Mouse (Mus musculus) 416B (cell line): ENCODE measurements at regions not wholly inside any gene's neighbourhood (a gene's known extent, or its start where the extent isn't known, plus 50 kb on each side); places are given as distances from the start of the nearest gene placed in this dataset.
"Not testable (repeated sequence)": the region's sequence is repeated elsewhere in the genome, so short reads cannot be mapped to it uniquely, and the experiment has no call there.

Experiments used
- DNase-seq: peaks from one replicate; pipeline ENCODE4 v3.0.0; 2011; ENCODE audit warnings: low read depth

DNA sequence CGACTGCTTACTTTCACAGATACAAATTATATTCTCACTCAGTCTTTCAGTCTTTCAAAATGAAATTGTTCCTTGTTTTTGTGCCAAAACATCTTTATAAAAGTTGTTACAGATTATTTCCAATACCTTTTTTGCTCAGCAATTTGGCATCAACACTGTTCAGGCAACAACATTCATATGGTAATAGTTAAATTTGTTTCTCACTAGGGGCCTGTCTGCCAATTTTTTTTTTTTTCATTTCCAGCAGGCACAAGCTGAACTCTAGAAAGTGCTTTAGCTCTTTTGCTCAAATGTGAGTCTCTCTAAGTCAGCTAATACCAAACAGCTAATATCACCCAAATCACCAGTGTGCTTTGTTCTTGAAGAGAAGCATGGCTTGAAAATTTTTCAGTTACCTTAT is 199.4 kb downstream of the Antxr2 start:
- DNase-seq = no peak

DNA sequence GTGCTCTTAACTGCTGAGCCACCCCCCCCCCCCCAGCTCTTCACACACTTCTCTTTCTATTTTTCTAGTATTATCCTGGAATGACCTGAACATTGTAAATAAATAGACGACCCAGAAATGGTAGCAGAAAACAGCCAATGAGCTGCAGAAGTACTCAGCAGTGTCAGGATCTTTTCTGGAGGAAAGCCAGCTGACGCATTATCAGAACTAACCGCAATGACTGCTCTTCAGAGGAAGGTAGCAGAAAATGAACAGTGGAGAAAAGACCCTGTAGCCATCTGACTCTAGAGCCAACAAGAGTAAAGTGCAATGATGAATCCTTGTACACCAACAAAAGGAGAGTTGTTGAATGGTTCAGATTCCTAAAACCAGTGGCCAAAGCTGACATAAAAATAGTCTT is 213.4 kb downstream of the Antxr2 start:
- DNase-seq = no peak

DNA sequence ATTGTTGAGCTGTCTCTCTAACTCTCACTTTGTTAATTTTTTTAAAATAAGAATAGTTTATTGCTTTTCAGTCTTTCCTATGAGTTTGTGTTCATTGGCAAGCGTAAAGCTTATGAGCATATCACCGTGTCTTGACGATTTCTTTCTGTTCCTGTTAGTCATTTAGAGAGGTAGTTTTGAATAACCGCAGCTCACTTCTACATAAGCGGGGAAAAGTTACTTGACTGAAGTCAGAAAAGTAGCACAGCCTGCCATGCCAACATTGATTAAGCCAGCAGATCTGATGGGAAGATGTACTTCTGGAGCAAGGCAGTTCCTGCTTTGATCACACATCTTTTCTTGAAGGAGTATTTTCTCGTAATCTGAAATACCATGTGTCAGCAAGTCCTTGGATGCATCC is 215.5 kb downstream of the Antxr2 start:
- DNase-seq = no peak

DNA sequence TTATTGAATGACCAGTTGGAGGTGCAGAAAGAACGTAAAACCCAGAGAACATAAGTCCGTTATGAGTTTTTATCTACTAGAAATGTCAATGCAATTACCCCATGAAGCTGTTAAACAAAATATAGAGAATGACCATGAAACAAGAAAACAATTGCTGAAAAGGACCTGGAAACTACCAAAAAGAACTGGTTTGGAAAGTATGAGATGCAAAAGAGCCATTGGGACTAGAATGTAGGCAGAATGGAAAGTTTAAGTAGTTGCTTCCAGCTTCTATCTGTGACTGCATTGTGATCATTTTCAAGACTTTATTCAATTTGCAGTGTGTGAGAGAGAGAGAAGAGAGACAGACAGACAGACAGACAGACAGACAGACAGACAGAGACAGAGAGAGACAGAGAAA is 216.1 kb downstream of the Antxr2 start:
- no peak for DNase-seq

DNA sequence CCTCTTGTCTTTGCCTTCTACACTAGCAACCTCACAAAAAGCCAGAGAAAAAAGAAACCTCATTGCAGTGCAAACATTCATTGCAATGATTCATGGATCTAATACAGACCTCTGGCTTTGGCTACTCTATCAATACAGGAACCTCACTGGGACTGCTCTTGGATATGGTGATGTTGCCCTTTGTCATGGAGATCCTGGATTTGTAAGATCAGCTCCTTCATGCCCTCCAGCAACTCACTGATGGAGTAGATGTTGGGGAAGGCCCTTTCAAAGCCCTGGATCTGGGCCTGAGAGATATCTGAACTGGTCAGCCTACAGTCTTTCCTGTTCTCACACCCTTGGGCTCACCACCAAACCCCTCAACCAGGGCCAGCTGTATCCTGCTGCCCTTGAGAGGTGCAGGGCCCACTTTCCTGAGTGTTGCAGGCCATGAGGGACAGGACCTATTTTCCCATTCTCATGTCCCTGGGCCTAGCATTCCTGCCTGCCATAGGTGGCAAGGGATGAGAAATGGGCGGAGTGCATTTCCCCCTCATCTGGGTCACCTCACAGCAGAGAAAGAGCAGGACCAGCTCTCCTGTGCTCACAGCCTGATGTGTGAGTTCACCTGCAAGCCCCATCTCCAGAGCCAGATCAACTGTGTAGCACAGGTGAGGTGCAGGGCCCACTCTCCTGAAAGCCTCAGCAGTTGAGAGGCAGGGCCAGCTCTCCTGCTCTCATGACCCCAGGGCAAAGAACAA is 218.1 kb downstream of the Antxr2 start:
- peak; percentile 78 for DNase-seq

DNA sequence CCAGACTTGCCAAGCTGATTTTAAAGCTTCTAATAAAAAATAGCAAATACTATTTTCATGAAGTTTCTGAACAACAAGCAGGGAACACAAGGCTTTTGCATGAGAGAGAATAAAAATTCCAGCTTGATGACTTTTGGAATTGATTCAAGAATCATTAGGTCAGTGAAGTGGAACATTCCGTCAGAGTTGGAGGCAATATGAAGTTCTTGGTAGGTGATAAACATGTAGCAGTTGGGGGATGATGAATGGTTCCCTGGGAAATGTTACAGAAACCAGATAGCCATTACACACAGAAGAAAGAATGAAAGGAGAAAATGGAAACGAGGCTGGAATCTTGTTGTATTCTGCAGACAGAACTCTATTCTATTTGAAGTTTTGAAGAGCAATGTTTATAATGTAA is 221.8 kb downstream of the Antxr2 start:
- DNase-seq = no peak

DNA sequence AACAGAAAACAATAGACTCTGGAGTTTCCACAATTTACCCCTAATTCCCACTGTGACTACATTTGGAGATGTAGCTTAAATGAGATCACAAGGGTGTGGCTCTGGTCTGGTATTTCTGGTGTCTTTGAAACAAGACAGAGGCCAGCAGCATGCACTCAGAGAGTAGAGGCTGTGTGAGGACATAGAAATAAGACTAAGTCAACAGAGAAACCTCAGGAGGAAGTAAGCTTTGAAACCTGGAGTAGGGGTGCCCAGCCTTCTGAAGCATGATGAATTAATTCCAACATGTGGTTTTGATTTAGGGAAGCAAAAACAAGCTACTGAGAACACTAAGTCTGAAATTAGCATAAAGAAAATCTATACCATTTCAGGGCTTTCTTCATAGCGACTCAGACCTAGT is 223.7 kb downstream of the Antxr2 start:
- peak; percentile 73 for DNase-seq

DNA sequence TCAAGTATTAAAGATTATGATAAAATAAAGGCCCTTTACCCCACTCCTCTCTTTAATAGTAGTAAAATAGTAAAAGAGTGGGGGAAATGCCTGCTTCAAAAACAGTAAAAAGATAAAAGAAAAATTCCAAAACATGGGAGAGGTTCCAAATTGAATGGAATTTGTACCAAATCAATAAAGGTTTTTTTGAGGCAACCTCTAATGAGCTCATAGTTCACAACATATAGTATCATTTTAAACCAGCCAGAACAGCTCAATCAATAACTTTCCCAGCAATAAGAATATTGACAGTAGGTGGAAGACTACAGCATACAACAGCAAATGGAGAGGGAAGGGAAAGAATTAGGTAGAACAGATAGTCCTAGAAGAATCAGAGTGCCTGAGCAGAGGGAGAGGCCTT is 224.1 kb downstream of the Antxr2 start:
- DNase-seq = no peak

DNA sequence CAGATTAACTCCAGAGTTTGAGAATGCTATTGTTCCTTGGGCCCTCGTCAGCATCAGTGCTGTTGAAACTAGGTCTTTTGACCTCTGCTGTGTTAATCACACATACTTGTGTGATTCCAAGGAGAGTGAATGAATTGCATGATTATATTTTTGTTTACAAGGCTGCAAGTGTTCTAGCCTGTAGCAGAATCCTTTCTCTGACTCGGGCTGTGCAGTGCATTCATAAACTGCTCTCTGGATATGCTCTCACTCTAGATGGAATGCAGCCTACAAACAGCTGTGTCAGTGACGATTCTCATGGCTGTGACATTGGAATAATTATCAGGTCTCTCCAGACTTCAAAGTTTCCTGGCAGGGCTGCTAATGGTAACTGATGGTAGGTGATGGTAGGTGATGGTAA is 230.8 kb downstream of the Antxr2 start:
- no peak for DNase-seq

DNA sequence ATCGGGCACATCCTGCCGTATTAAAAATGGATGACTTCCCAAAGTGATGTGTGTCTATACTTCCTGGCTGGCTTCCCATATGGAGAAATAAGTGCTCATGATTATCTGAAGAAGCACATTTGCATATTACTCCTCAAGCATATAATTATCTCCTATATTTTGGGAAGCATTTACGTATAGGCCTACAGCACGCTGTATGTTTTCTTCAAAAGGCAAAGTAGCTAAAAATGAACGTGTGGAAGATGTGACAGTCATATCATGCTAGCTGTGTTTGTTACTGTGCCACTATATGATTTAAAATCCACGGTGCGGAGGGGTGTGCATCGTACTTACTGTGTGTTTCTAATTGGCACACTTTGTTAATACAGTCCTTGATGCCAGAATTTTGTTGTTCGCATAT is 242.7 kb downstream of the Antxr2 start:
- DNase-seq = no peak

DNA sequence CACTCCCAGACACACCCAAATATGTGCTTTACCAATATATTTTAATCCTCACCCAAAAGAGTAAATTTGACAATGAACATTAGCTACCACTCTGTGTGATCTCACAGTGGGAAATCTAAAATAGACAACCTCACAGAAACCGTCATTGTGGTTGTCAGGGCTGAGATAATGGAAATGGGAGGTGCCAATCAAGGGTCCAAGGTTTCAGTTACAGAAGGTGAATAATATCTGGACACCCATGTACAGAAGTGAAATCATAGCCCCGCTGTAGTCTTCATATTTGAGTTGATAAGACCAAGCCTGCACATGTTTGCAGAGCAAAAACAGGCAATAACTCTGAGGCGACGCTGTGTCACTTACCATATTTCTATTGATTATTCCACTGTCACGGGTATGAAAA is 243.8 kb downstream of the Antxr2 start:
- DNase-seq = no peak

DNA sequence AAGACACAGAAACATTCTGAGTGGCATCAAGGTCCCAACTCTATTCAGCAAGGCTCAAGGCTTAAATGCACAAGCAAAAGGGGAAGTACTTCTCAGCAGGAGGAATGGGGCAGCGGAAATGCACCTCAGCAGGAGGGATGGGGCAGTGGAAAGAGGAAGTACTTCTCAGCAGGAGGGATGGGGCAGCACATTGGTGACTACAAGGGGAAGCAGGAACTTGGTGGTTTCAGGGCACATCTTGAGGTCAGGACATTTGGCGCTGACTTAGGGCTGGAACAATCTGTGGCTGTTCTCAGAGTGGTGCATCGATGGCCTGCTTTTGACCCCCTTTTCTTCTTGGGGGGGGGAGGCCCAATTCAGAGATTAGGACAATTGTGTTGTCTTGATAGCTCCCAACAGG is 255.7 kb downstream of the Antxr2 start:
- peak; percentile 11 for DNase-seq

DNA sequence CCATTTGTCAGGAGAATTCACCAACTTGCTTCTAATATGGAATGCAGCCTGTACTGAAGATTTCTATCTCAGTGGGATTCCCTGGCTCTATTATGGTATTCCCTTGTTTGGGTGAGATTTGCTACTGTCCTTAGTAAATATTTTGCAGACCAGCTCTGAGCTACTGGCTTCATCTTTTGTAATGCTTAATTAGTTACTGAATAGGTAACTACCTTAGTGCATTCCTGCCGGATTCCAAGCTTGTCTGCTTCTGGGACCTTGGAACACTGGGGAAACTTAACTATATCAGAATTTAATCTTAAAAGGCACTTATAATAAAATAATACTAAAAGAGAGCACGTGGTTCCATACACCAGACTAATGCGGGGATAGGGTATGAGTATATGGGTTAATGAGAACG is 257.4 kb downstream of the Antxr2 start:
- DNase-seq = not testable (repeated sequence)

DNA sequence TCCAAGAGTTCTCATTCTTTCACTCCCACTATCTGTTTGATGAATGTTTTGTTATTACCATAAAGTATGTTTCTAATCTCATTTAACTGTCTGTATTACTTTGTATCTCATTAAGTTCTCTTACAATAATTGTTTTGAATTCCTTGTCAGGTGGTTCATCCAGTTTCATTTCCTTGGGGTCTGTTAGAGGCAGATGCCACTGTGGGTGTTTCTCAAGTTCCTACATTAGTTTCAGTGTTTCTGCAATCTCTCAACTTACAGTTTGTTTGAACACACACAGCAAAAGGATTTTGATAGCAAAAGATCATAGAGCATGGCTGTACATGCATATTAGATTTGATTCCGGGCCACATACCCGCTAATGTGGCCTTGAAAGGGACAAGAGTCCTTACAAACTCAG is 280.5 kb upstream of the Gk2 start:
- DNase-seq = no peak

DNA sequence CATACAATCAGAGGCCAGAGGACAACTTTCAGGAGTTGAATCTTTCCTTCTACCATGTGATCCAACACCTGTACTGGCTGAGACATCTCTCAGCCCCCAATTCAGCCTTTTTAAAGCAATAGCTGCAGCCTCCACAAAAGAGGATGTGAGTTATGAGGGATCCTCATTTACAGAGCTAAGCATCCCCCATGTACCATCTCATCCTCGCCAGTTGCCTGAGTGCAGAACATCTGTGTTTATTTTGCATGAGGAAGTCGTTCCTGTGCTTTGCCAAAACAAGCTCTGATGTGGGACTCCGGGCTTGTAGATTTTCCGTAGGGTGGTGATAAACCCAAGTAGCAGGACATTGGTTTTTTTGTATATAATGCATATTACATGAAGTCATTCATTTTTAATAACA is 274.1 kb upstream of the Gk2 start:
- no peak for DNase-seq

DNA sequence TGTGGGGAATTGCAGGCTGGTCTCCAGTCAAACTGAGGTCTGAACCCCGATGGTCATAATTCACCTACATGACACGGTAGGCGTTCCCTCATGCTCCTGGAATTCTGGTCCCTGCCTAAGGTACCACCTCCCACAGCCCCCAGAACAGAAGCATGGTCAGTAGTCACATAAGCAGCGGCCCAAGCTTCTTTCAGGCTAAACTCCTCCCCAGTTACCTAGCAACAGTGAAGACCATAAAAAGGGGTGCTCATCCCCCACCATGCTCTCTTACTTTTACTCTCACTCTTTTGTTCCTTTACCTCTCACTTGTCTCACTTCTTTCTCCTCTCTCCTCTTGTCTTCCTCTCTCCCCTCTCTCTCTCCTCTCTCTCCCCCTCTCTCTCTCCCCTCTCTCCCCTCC is 262.5 kb upstream of the Gk2 start:
- DNase-seq = not testable (repeated sequence)

DNA sequence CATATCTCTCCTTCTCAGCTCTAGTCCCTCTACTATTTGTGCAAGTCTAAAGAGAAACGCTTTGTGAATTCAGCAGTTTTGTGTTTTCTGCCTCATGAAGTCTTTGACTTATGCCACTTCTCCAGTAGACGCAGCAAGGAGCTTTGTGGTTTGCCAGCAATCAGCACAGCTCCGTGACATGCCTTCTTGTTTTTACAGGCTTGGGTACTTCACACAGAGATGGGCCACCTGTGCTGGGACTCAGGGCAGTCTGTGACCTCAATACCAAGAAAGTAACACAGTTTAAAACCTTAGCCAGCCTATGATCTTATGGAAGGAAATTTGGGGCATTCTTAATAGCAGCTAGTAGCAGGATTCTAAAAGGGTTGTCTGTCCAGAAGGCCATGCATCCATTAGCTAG is 248.4 kb upstream of the Gk2 start:
- no peak for DNase-seq

DNA sequence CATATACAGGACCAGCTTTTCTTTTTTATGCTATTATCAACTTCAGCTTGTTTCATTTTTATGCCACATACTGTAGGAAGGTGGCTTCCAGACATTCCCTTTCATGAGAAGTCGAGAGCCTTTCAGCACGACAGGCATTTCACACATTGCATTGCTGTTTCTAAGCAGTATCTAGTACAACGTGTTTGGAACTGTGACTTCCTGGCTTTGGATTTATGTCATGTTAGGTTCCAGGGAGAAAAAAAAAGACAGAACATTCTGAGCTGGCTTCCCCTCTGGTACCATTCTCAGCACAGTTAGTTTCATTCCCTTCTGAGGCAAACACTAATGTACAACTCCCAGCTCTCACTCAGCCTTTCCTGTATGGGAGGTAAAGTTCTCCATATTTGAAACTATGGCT is 243.7 kb upstream of the Gk2 start:
- DNase-seq = no peak

DNA sequence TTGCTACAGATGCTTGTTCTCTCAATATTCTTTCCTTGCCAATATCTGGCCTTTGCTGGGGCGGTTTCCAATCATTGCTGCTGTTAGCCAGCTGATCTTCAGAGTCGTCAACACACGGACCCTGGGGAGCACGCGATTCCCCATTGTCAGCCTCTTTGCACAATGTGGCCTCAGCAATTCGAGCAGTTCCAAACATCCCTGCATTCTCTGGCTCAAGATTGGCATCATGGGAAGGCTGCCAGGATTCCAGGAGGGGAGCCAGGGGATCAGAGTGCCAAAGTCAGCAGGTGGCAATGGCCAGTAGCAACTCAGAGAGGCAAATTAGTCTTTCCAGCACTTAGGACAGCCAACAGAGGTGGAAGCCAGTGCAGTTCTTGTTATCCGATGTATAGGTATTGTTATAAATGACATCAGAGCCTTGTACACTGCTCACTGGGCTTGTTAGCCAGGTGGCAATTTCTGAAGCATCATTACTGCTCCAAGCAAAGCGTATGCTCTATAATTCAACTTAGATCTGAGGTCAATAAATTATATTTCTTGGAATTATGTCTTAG is 240.8 kb upstream of the Gk2 start:
- DNase-seq = no peak

DNA sequence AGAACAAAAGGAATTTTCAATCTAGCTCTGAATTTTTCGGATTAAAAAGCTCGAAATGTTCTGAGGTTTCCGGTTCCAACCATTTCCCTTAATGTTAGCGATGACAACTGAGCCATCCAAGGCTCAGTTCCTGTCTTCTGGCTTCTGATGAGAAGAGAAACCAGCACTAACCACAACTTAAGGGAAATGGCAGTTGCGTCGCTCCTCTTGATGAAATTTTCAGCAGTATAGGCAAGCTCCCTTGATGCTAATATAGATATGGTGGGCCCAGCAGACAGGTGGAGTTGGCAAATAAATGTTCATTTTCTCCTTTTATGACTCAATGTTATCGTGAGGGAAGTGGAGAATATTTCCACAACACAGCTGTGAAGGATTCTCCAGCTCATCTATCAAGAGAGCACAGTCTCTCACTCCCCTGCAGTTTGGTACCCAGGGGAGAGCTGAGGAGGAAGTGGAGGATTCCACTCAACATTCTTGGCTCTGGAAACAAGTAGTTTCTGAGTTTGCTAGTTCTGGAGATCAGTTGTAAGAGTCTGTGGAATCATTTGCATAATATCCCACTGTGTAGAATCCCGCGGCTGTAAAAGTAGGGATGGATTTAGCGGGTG is 236.6 kb upstream of the Gk2 start:
- DNase-seq = peak; percentile 46

DNA sequence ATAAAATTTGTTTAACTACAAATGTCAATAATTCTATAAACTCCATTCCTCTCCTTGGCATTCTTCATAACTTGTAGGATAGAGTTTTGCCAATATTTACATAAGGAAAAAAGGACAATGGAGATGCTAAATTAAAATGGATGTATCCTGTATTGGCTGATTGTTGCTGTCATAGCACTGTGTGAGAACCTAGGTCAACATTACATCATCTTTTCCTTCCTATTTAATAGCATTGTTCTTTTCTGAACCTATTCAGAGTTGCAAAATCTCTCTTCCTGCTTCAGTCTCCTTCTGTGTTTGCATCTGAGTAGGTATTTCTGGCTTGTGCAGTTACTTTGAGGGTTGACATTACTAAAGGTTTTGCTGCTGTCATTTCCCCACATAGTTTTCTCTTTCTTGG is 228.6 kb upstream of the Gk2 start:
- peak; percentile 6 for DNase-seq

DNA sequence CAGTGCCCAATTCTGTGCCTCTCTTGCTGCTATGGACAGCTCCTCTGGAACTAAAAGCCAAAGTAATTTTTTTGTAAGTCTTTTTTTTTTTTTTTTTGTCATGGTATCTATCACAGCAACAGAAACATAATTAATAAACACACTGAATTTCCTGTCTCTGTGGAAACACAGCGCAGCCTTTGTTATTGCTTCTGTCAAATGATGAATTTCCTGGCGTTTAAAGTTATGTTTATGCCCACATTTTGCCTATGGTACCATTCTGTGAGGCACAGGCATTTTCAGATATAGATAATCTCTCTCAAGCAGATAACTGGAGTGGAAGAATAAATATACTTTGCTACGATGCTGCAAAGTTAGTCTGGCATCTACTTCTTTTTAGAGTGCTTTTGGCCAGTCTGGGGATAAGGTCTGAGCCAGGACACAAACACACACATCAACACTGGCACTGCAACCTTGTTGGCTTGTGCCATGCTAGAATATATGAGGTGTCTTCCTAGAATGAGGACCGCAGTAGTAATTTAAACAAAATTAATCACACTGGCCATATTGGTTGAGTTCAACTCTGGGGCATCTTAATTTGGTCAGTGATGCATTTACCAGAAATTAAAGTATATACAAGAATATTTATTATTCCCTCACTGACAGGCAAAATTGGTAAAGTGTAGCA is 227.9 kb upstream of the Gk2 start:
- DNase-seq = no peak

DNA sequence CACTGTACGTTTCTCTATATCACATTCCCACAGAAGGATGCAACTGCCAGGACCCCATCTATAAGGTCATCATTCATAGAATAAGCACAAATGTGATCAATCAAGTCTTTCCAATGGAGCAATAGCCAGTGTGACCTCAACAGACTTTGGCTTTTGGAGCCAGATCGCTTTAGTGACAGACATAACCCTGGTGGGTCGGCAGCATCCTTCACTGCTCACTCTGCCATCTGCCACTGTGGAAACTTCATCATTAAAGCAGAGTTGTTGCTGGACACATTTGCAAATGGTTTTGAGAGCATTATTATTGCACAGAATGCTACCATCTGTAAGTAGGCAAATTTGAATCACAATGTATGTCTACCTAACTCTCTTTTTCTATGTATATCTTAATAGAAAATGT is 212.9 kb upstream of the Gk2 start:
- no peak for DNase-seq
